Mouse (Mus musculus) liver, embryonic 13.5 days (tissue): ENCODE measurements around the gene Usp17le. TPM values are rescaled to one million over a fixed set of nuclear protein-coding genes. Genes with fewer than 3 reads are reported as not detected.
"Not testable (repeated sequence)": the region's sequence is repeated elsewhere in the genome, so short reads cannot be mapped to it uniquely, and the experiment has no call there.

Experiments used
- ATAC-seq: fragments of 200-750 bp; cut with Nextera tagmentation; 2 replicates; pipeline ENCODE4 v1.8.0; 2017; ENCODE audit warnings: low read depth, mild to moderate bottlenecking, moderate number of reproducible peaks, moderate library complexity
- DNase-seq: peaks from one replicate; pipeline ENCODE4 v3.0.0; 2022
- H3K27ac ChIP-seq: fragments of 300-500 bp; sonication (generic); 2 replicates; pipeline ENCODE4 v1.5.1; 2015; ENCODE audit warnings: moderate library complexity, mild to moderate bottlenecking, inconsistent platforms
- H3K27me3 ChIP-seq: fragments of 300-500 bp; sonication (generic); 2 replicates; pipeline ENCODE4 v1.6.1; 2015; ENCODE audit warnings: mild to moderate bottlenecking, inconsistent platforms
- H3K36me3 ChIP-seq: fragments of 300-500 bp; sonication (generic); 2 replicates; pipeline ENCODE4 v1.6.1; 2015; ENCODE audit warnings: mild to moderate bottlenecking, inconsistent platforms
- H3K4me1 ChIP-seq: fragments of 300-500 bp; sonication (generic); replicated peaks from 2 replicates; pipeline ENCODE4 v1.6.1; 2015; ENCODE audit warnings: inconsistent platforms
- H3K4me2 ChIP-seq: fragments of 300-500 bp; sonication (generic); 2 replicates; pipeline ENCODE4 v1.6.1; 2015; ENCODE audit warnings: inconsistent platforms, mild to moderate bottlenecking, moderate library complexity
- H3K4me3 ChIP-seq: fragments of 300-500 bp; sonication (generic); replicated peaks from 2 replicates; pipeline ENCODE4 v1.5.1; 2015; ENCODE audit warnings: mild to moderate bottlenecking, inconsistent platforms
- H3K9ac ChIP-seq: fragments of 300-500 bp; sonication (generic); 2 replicates; pipeline ENCODE4 v1.6.1; 2015; ENCODE audit warnings: mild to moderate bottlenecking, inconsistent platforms
- H3K9me3 ChIP-seq: fragments of 300-500 bp; sonication (generic); replicated peaks from 2 replicates; pipeline ENCODE4 v1.6.1; 2016; ENCODE audit warnings: inconsistent platforms
- WGBS: fragments of 180-500 bp; shearing (Covaris S2); methylation state at CpG from one replicate; pipeline ENCODE4 v1.1.7; 2015; ENCODE audit not compliant: insufficient replicate concordance; 5-methylcytosine and 5-hydroxymethylcytosine counted together
- polyA plus RNA-seq: library from polyadenylated mRNA; unstranded; fragments of >200 nt; fragmentation: Nextera tagmentation; extraction: Ambion mirVana; gene quantifications from 2 replicates; pipeline ENCODE4 v1.2.1, GENCODE M21; 2015

Gene Usp17le
- polyA plus RNA-seq: not detected in 2 replicates

- H3K4me2 ChIP-seq, H3K9ac ChIP-seq, H3K27ac ChIP-seq, H3K27me3 ChIP-seq, ATAC-seq, DNase-seq, H3K4me3 ChIP-seq, H3K4me1 ChIP-seq, H3K9me3 ChIP-seq, H3K36me3 ChIP-seq: not testable (repeated sequence)
- WGBS: 28% methylated on average over 2 of the region's 2 CpGs
These were observed at the start of gene Usp17le for GRCm38 (mm10) chr7:104777370-104777769. Usp17le (minus strand) TSS chr7:104777470.

GRCm38 (mm10) chr7:104810335-104810734 lies 33.1 kb upstream of the Usp17le start:
- H3K9ac ChIP-seq, H3K4me1 ChIP-seq, H3K4me3 ChIP-seq, H3K27me3 ChIP-seq, ATAC-seq, H3K27ac ChIP-seq, H3K9me3 ChIP-seq, H3K4me2 ChIP-seq, H3K36me3 ChIP-seq, DNase-seq: not testable (repeated sequence)
- WGBS: 48% methylated on average over 8 of the region's 8 CpGs

GRCm38 (mm10) chr7:104790796-104791195 lies 13.5 kb upstream of the Usp17le start:
- ATAC-seq: no peak

More at GRCm38 (mm10) chr7:104790796-104791195, 13.5 kb upstream of the Usp17le start:
- H3K4me3 ChIP-seq: no peak overlapping the region
- no peaks in the 10 kb centered on the region for H3K36me3 ChIP-seq
- DNase-seq: no peak
- 44% methylated on average over 1 of the region's 1 CpGs for WGBS
- H3K27me3 ChIP-seq: no peaks in the 10 kb centered on the region
- H3K4me2 ChIP-seq: no peak overlapping the region
- no peak overlapping the region for H3K27ac ChIP-seq
- H3K9ac ChIP-seq: no peak overlapping the region
- H3K9me3 ChIP-seq: no peaks in the 10 kb centered on the region
- H3K4me1 ChIP-seq: no peaks in the 10 kb centered on the region

Other genes with a start within 250 kb of the Usp17le start
- not detected in 2 replicates for gene Olfr651, start 227.3 kb downstream of the Usp17le start, polyA plus RNA-seq
- gene Olfr652, start 216.6 kb downstream of the Usp17le start, polyA plus RNA-seq: not detected in 2 replicates
- gene Olfr653, start 200.2 kb downstream of the Usp17le start, polyA plus RNA-seq: not detected in 2 replicates
- not detected in 2 replicates for gene Olfr654, start 190.4 kb downstream of the Usp17le start, polyA plus RNA-seq
- gene Olfr655, start 175.7 kb downstream of the Usp17le start, polyA plus RNA-seq: not detected in 2 replicates
- gene Olfr656, start 163.5 kb downstream of the Usp17le start, polyA plus RNA-seq: not detected in 2 replicates
- not detected in 2 replicates for gene Olfr657, start 152.7 kb downstream of the Usp17le start, polyA plus RNA-seq
- not detected in 2 replicates for gene Olfr658, start 130.2 kb downstream of the Usp17le start, polyA plus RNA-seq
- not detected in 2 replicates for gene Olfr659, start 110.7 kb downstream of the Usp17le start, polyA plus RNA-seq
- not detected in 2 replicates for gene Olfr661, start 91.0 kb downstream of the Usp17le start, polyA plus RNA-seq
- not detected in 2 replicates for gene Usp17lb, start 65.1 kb upstream of the Usp17le start, polyA plus RNA-seq
- gene Usp17la, start 79.5 kb upstream of the Usp17le start, polyA plus RNA-seq: not detected in 2 replicates
- not detected in 2 replicates for gene Olfr665, start 100.6 kb upstream of the Usp17le start, polyA plus RNA-seq
- gene Olfr666, start 118.5 kb upstream of the Usp17le start, polyA plus RNA-seq: not detected in 2 replicates
- not detected in 2 replicates for gene Olfr667, start 144.0 kb upstream of the Usp17le start, polyA plus RNA-seq
- not detected in 2 replicates for gene Olfr668, start 150.6 kb upstream of the Usp17le start, polyA plus RNA-seq
- gene Olfr669, start 156.8 kb upstream of the Usp17le start, polyA plus RNA-seq: not detected in 2 replicates
- gene Olfr670, start 185.2 kb upstream of the Usp17le start, polyA plus RNA-seq: not detected in 2 replicates
- gene Olfr671, start 201.7 kb upstream of the Usp17le start, polyA plus RNA-seq: not detected in 2 replicates
- not detected in 2 replicates for gene Olfr672, start 224.6 kb upstream of the Usp17le start, polyA plus RNA-seq